In the genomic region with DNA sequence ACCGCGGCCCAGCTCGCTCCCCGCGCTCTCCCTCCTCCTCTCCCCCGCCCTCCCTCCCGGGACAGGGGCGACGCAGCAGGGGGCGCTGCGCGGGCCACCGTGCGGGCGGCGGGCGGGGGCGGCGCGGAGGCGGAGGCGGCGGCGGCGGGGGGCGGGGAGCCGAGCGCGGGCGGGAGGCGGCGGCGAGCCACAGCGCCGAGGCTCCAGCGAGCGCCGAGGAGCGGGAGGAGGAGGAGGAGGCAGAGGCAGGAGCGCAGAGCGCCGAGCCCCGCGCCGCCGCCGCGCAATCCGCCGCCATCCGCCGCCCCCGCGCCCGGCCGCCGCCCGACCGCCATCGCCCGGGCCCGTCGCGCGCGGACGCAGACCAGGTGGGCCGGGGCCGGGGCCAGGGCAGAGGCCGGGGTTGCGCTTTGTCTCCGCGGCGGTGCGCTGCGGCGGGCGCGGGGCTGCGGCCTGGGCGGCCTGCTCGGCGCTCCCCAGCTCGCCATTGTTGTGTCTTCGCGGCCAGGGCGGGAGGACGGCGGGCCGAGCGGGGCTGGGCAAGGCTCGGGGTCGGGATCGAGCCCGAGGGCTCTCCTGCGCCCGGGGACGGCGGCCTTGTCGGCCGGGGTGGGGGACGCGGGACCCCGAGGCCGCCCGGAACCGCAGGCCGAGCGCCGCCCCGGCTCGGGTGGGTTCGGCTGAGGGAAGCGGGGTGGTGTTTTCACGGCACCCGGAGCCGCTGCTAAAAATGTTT, we compare ENCODE assay signal across 8 mouse cellular contexts. TPM values are rescaled to one million over a fixed set of nuclear protein-coding genes. Genes with fewer than 3 reads are reported as not detected.
DNase-seq lines count a peak whose midpoint lies in the region; ATAC-seq and TF ChIP-seq lines count a peak whose summit lies in the region.

Prrc2b (plus strand) TSS at position 159 of the 736 bp plus-strand sequence.

- DNase-seq in adrenal gland, adult 2 months, result peak; percentile 85
- peak; percentile 64 to 89 for DNase-seq in kidney, postnatal 36 days
- DNase-seq in thymus, postnatal 4 days, result peak; percentile 93

- peak; percentile 32 for ATAC-seq in CD4-positive, CD25-positive, alpha-beta regulatory T cell, adult 4 months
- ATAC-seq in embryonic facial prominence, embryonic 15.5 days (ENCODE audit: insufficient number of reproducible peaks, low FRiP score, low TSS enrichment, low read depth), result peak; percentile 78
- ATAC-seq in heart, embryonic 16.5 days (replicated peaks; ENCODE audit: extremely low read depth, insufficient read depth, low FRiP score), result peak; percentile 70
- ATAC-seq in lung, embryonic 16.5 days (ENCODE audit: low read depth), result peak; percentile 79

- H3K27ac ChIP-seq in embryonic facial prominence, embryonic 15.5 days (replicated peaks), result peak within 1 kb of the TSS; percentile 99
- H3K27ac ChIP-seq in heart, embryonic 16.5 days (ENCODE audit: low read length), result peak within 1 kb of the TSS; percentile 98
- peak within 1 kb of the TSS; percentile 99 for H3K27ac ChIP-seq in lung, embryonic 16.5 days (ENCODE audit: low read length)
- H3K27ac ChIP-seq in olfactory bulb, adult 2 months (ENCODE audit: insufficient read depth, low read depth, low read length), result peak within 1 kb of the TSS; percentile 89

- peak within 1 kb of the TSS; percentile 98 for H3K9ac ChIP-seq in embryonic facial prominence, embryonic 15.5 days
- H3K9ac ChIP-seq in heart, embryonic 16.5 days (ENCODE audit: low read length), result peak within 1 kb of the TSS; percentile 94
- H3K9ac ChIP-seq in lung, embryonic 16.5 days (ENCODE audit: low read length), result peak within 1 kb of the TSS; percentile 99

- under 1% methylated on average over 98 of the region's 117 CpGs for WGBS in embryonic facial prominence, embryonic 15.5 days
- under 1% methylated on average over 91 of the region's 117 CpGs for WGBS in heart, embryonic 16.5 days
- WGBS in lung, embryonic 16.5 days, result under 1% methylated on average over 74 of the region's 117 CpGs
- 12% methylated on average over 92 of the region's 117 CpGs for WGBS in olfactory bulb, adult 2 months

- H3K36me3 ChIP-seq in embryonic facial prominence, embryonic 15.5 days, result no peaks in the 10 kb centered on the region
- no peaks in the 10 kb centered on the region for H3K36me3 ChIP-seq in heart, embryonic 16.5 days (ENCODE audit: control insufficient read depth, insufficient read depth)
- H3K36me3 ChIP-seq in lung, embryonic 16.5 days (ENCODE audit: control insufficient read depth, insufficient read depth, low read length), result no peaks in the 10 kb centered on the region

- peak within 1 kb of the TSS; percentile 77 for H3K4me3 ChIP-seq in embryonic facial prominence, embryonic 15.5 days (replicated peaks)
- peak within 1 kb of the TSS; percentile 80 for H3K4me3 ChIP-seq in heart, embryonic 16.5 days (ENCODE audit: low read length)
- H3K4me3 ChIP-seq in lung, embryonic 16.5 days (ENCODE audit: low read length), result peak within 1 kb of the TSS; percentile 73
- peak within 1 kb of the TSS; percentile 91 for H3K4me3 ChIP-seq in olfactory bulb, adult 2 months (ENCODE audit: insufficient read depth, low read depth, low read length)

- no peaks in the 10 kb centered on the region for H3K9me3 ChIP-seq in embryonic facial prominence, embryonic 15.5 days (replicated peaks)
- no peaks in the 10 kb centered on the region for H3K9me3 ChIP-seq in heart, embryonic 16.5 days (replicated peaks; ENCODE audit: control insufficient read depth, low read length)
- H3K9me3 ChIP-seq in lung, embryonic 16.5 days (ENCODE audit: control insufficient read depth, low read length), result no peaks in the 10 kb centered on the region

- no peak for TF ChIP-seq CTCF in olfactory bulb, adult 2 months (IDR thresholded peaks at IDR 0.05; ENCODE audit: insufficient read depth, low read depth, low read length)

- peak within 1 kb of the TSS; percentile 80 for H3K4me2 ChIP-seq in embryonic facial prominence, embryonic 15.5 days (replicated peaks)
- peak within 1 kb of the TSS; percentile 80 for H3K4me2 ChIP-seq in heart, embryonic 16.5 days (ENCODE audit: low read depth, low read length)
- peak within 1 kb of the TSS; percentile 94 for H3K4me2 ChIP-seq in lung, embryonic 16.5 days (ENCODE audit: low read depth, low read length)

- 0 out of 2 replicates have a peak, but pooled peaks have one; percentile 19 for TF ChIP-seq POLR2A in olfactory bulb, adult 2 months (IDR thresholded peaks at IDR 0.05; ENCODE audit: insufficient read depth, low read depth, low read length)

- H3K27me3 ChIP-seq in embryonic facial prominence, embryonic 15.5 days, result no peaks in the 10 kb centered on the region
- H3K27me3 ChIP-seq in heart, embryonic 16.5 days (ENCODE audit: control insufficient read depth, insufficient read depth, low read length), result no peaks in the 10 kb centered on the region
- no peaks in the 10 kb centered on the region for H3K27me3 ChIP-seq in lung, embryonic 16.5 days (ENCODE audit: control insufficient read depth, insufficient read depth, low read depth, low read length)

- H3K4me1 ChIP-seq in embryonic facial prominence, embryonic 15.5 days, result peaks cover 50% of the 10 kb centered on the region
- H3K4me1 ChIP-seq in heart, embryonic 16.5 days (ENCODE audit: control insufficient read depth, insufficient read depth, low read length), result peaks cover 45% of the 10 kb centered on the region
- H3K4me1 ChIP-seq in lung, embryonic 16.5 days (replicated peaks; ENCODE audit: control insufficient read depth, insufficient read depth, low read length), result peaks cover 39% of the 10 kb centered on the region
- H3K4me1 ChIP-seq in olfactory bulb, adult 2 months (ENCODE audit: control insufficient read depth, insufficient read depth, low read length), result peaks cover 30% of the 10 kb centered on the region

RNA-seq across cellular contexts. Expression of gene Prrc2b, which starts in this region (rescaled TPM):
- polyA plus RNA-seq in CD4-positive, CD25-positive, alpha-beta regulatory T cell, adult 4 months (2017; shearing (Covaris generic)), result 10 to 100 TPM; 31.7 to 32.9 TPM
- 100 to 1,000 TPM in 1 of 2 experiments, 10 to 100 TPM in 1; 93.5 to 104 TPM for total RNA-seq in adrenal gland, adult 2 months (2021)
- polyA plus RNA-seq in adrenal gland, adult 2 months (2012; rRNA removed), result 70.0 and 82.7 TPM in 2 replicates
- polyA plus RNA-seq in embryonic facial prominence, embryonic 15.5 days (2015; fragmentation: Nextera tagmentation; extraction: Ambion mirVana), result 54.0 and 56.2 TPM in 2 replicates
- polyA plus RNA-seq in heart, embryonic 16.5 days (2015; fragmentation: Nextera tagmentation; extraction: Ambion mirVana), result 19.3 and 30.1 TPM in 2 replicates
- 24.7 and 26.9 TPM in 2 replicates for polyA plus RNA-seq in lung, embryonic 16.5 days (2015; fragmentation: Nextera tagmentation; extraction: Ambion mirVana)
- polyA plus RNA-seq in olfactory bulb, adult 2 months (2012; ENCODE audit: insufficient read depth, insufficient read length, low replicate concordance, missing spikeins), result 70.7 and 86.2 TPM in 2 replicates

Comparison
In these comparisons a context has a peak if more than half of its experiments do, and no peak if none do; other contexts are left out.
1. Peak in every context shown above with its lines: DNase-seq, ATAC-seq, H3K4me3 ChIP-seq and H3K27ac ChIP-seq.